Mouse (Mus musculus) embryonic facial prominence, embryonic 14.5 days (tissue): ENCODE results near the gene Hebp1. TPM values are rescaled to one million over a fixed set of nuclear protein-coding genes. Genes with fewer than 3 reads are reported as not detected.
A peak's percentile ranks its signal among the peaks of the same experiment; 100 is the strongest.

Experiments used
- ATAC-seq: fragments of 200-750 bp; cut with Nextera tagmentation; 2 replicates; pipeline ENCODE4 v1.8.0; 2017; ENCODE audit warnings: low read depth, moderate number of reproducible peaks, moderate TSS enrichment
- DNase-seq: peaks from one replicate; pipeline ENCODE4 v3.0.0-alpha.2; 2015; ENCODE audit warnings: low spot score
- H3K27ac ChIP-seq: fragments of 300-500 bp; sonication (generic); replicated peaks from 2 replicates; pipeline ENCODE4 v1.5.1; 2014; ENCODE audit warnings: low read depth, mild to moderate bottlenecking, low read length, moderate library complexity
- H3K27me3 ChIP-seq: fragments of 300-500 bp; sonication (generic); replicated peaks from 2 replicates; pipeline ENCODE4 v1.6.1; 2014; ENCODE audit warnings: low read length; ENCODE audit not compliant: control insufficient read depth, insufficient read depth
- H3K36me3 ChIP-seq: fragments of 300-500 bp; sonication (generic); 2 replicates; pipeline ENCODE4 v1.6.1; 2014; ENCODE audit warnings: low read length, mixed read lengths; ENCODE audit not compliant: control insufficient read depth, insufficient read depth
- H3K4me1 ChIP-seq: fragments of 300-500 bp; sonication (generic); 2 replicates; pipeline ENCODE4 v1.6.1; 2014; ENCODE audit warnings: antibody characterized with exemption, low read length; ENCODE audit not compliant: control insufficient read depth, insufficient read depth
- H3K4me2 ChIP-seq: fragments of 300-500 bp; sonication (generic); 2 replicates; pipeline ENCODE4 v1.6.1; 2014; ENCODE audit warnings: low read depth, mild to moderate bottlenecking, low read length, moderate library complexity, mixed read lengths
- H3K4me3 ChIP-seq: fragments of 300-500 bp; sonication (generic); 2 replicates; pipeline ENCODE4 v1.5.1; 2014; ENCODE audit warnings: low read depth, mild to moderate bottlenecking, low read length
- H3K9ac ChIP-seq: fragments of 300-500 bp; sonication (generic); 2 replicates; pipeline ENCODE4 v1.6.1; 2014; ENCODE audit warnings: low read depth, mild to moderate bottlenecking, low read length, moderate library complexity, mixed read lengths
- H3K9me3 ChIP-seq: fragments of 300-500 bp; sonication (generic); 2 replicates; pipeline ENCODE4 v1.6.1; 2016; ENCODE audit warnings: low read length; ENCODE audit not compliant: control insufficient read depth
- WGBS: fragments of 180-500 bp; shearing (Covaris S2); extraction: QIAGEN DNeasy Blood & Tissue Kit; methylation state at CpG from one replicate; pipeline ENCODE4 v1.1.7; 2014; 5-methylcytosine and 5-hydroxymethylcytosine counted together
- polyA plus RNA-seq: library from polyadenylated mRNA; unstranded; fragments of >200 nt; fragmentation: Nextera tagmentation; extraction: Ambion mirVana; gene quantifications from 2 replicates; pipeline ENCODE4 v1.2.1, GENCODE M21; 2014

Hebp1 gene
- polyA plus RNA-seq, 1 experiment from 2014 or later = 7.4 TPM

DNA sequence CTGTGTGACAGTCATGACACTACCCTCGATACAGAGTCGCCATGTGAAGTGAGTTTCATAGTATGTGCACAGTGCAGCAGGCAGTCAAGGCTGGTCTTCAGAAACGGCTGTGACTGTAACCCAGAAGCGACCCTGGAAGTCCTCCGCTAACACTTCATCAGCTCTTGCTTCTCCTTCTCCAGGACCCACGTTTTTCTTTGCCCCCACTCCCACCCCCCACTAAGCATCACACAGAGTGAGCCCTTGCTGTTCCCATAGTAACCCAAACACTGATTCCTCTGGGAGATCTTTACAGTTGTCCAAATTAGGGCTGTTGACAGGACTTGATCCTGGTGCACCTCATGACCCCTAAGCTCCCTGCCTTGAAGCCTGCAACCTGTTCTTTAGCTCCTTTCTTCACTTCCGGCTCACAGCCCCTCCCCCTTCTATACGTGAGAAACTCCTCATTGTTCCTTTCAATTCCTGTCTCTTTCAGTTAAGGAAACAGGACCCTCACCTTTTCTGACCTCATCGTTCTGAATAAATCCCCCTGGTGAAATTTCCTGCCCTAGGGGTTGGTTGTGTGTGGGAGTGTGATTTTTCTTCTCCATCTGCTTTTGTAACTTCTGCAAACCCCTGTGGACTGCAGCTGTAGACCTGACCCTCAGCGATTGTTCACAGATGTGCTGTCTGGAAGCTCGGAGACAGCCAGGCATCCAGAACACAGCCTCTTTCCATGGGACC lies 61.2 kb downstream of the Hebp1 start:
- Histone ChIP-seq H3K27ac (0 out of 2 replicates have a peak overlapping the region, but pooled peaks have one; percentile 28), H3K4me2 (no peak overlapping the region), H3K4me1 (peaks cover 10% of the 10 kb centered on the region), H3K9me3 (no peaks in the 10 kb centered on the region), H3K4me3 (no peak overlapping the region), H3K9ac (no peak overlapping the region), H3K36me3 (no peaks in the 10 kb centered on the region), H3K27me3 (no peaks in the 10 kb centered on the region)
- WGBS = 21% methylated on average over 11 of the region's 11 CpGs
- peak; percentile 64 for DNase-seq
- ATAC-seq = peak; percentile 73

- DNase-seq (no peak), ATAC-seq (no peak)
- Histone ChIP-seq H3K27ac (no peak overlapping the region), H3K9me3 (no peaks in the 10 kb centered on the region), H3K27me3 (no peaks in the 10 kb centered on the region), H3K9ac (no peak overlapping the region), H3K4me2 (no peak overlapping the region), H3K4me3 (no peak overlapping the region), H3K4me1 (peaks cover 7% of the 10 kb centered on the region), H3K36me3 (no peaks in the 10 kb centered on the region)
- WGBS = 65% methylated on average over 4 of the region's 4 CpGs
These were observed 62.1 kb downstream of the Hebp1 start for GRCm38 (mm10) chr6:135135735-135136134.

GRCm38 (mm10) chr6:135133486-135133885 lies 64.3 kb downstream of the Hebp1 start:
- Histone ChIP-seq H3K4me3 (no peak overlapping the region), H3K4me1 (peaks cover 7% of the 10 kb centered on the region), H3K9ac (no peak overlapping the region), H3K27me3 (no peaks in the 10 kb centered on the region), H3K36me3 (no peaks in the 10 kb centered on the region), H3K9me3 (no peaks in the 10 kb centered on the region), H3K27ac (no peak overlapping the region), H3K4me2 (no peak overlapping the region)
- no peak for ATAC-seq
- WGBS = 90% methylated on average over 9 of the region's 9 CpGs
- DNase-seq = no peak

- Histone ChIP-seq H3K9ac (no peak overlapping the region), H3K27ac (no peak overlapping the region), H3K36me3 (no peaks in the 10 kb centered on the region), H3K4me2 (no peak overlapping the region), H3K9me3 (no peaks in the 10 kb centered on the region), H3K27me3 (no peaks in the 10 kb centered on the region), H3K4me1 (peaks cover 7% of the 10 kb centered on the region), H3K4me3 (no peak overlapping the region)
- 83% methylated on average over 7 of the region's 7 CpGs for whole genome bisulfite sequencing
- no peak for ATAC-seq
- no peak for DNase-seq
These were observed 64.7 kb downstream of the Hebp1 start for GRCm38 (mm10) chr6:135133086-135133485.

GRCm38 (mm10) chr6:135124755-135125380 lies 73.0 kb downstream of the Hebp1 start:
- WGBS = 64% methylated on average over 5 of the region's 5 CpGs
- DNase-seq (no peak), ATAC-seq (no peak)
- H3K4me2 ChIP-seq = no peak overlapping the region
- H3K4me1 ChIP-seq = no peaks in the 10 kb centered on the region
- H3K27ac ChIP-seq = no peak overlapping the region
- no peak overlapping the region for H3K9ac ChIP-seq
- H3K27me3 ChIP-seq = no peaks in the 10 kb centered on the region
- H3K9me3 ChIP-seq = no peaks in the 10 kb centered on the region
- H3K36me3 ChIP-seq = no peaks in the 10 kb centered on the region
- H3K4me3 ChIP-seq = no peak overlapping the region

DNA sequence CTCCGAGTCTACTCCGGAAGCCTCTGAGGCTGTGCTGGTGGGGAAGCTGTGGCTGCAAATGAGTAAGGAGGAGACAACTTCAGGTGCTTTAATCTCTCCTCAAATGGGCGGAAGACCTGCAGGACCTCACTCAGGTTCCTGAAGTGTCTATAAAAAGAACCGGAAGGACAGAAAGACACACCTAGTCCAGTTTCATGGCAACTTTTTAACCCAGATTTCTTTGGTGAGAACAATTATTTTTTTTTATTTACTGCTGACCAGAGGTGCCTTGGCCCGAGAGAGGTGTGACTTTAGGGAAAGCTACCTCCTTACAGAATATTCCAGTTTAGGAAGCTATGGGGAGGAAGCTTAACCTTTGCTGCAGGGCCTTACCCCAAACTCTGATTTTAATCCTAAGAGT lies 79.6 kb downstream of the Hebp1 start, which contains the start of gene Gprc5d:
Gene Gprc5d (minus strand): TSS at position 101 of the 400 bp plus-strand sequence.
- Histone ChIP-seq H3K4me3 (no peak within 1 kb of the TSS), H3K4me2 (no peak within 1 kb of the TSS), H3K9ac (no peak within 1 kb of the TSS), H3K36me3 (no peaks in the 10 kb centered on the region), H3K4me1 (no peaks in the 10 kb centered on the region), H3K27ac (no peak within 1 kb of the TSS), H3K27me3 (no peaks in the 10 kb centered on the region), H3K9me3 (no peaks in the 10 kb centered on the region)
- 94% methylated on average over 5 of the region's 5 CpGs for WGBS
- DNase-seq (no peak), ATAC-seq (no peak)

DNA sequence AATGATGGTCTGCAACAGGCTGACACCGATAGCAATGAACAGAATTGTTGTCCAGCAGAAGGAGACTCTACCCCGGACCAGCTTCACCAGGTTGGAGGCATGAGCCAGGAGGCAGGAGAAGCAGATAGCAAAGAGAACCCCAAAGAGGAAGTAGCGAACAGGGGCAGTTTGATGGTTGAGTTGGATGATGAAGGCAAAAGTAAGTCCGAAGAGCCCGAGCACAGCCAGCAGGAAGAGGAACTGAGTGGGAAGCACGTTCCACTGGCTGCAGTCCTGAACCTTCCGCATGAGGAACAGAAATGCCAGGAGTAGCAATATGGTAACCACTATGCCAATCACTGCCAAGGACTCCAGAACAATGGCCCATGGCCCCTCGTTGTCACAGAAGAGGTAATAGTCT lies 81.3 kb downstream of the Hebp1 start:
- DNase-seq (no peak), ATAC-seq (no peak)
- Histone ChIP-seq H3K27me3 (no peaks in the 10 kb centered on the region), H3K4me3 (no peak overlapping the region), H3K36me3 (no peaks in the 10 kb centered on the region), H3K4me2 (no peak overlapping the region), H3K9me3 (no peaks in the 10 kb centered on the region), H3K27ac (no peak overlapping the region), H3K4me1 (no peaks in the 10 kb centered on the region), H3K9ac (no peak overlapping the region)
- 91% methylated on average over 8 of the region's 8 CpGs for WGBS

DNA sequence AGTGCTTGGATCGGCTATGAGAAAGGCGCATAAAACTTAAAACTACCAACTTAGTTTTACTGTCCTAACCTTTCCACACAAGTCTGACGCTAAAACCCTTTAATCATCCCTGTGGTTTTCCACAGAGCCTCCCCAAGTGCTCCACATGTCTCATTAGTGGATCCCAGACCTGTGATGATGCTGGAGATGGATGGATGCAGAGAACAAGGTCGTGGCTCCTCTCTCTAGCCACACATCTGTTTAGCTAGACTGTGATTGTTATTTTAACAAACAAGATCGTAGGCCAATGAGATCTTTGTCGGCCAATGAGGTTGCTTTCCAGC lies 84.7 kb downstream of the Hebp1 start:
- H3K4me1 ChIP-seq = no peaks in the 10 kb centered on the region
- DNase-seq (peak; percentile 37), ATAC-seq (no peak)
- H3K36me3 ChIP-seq = no peaks in the 10 kb centered on the region
- H3K4me2 ChIP-seq = no peak overlapping the region
- H3K9ac ChIP-seq = no peak overlapping the region
- no peaks in the 10 kb centered on the region for H3K9me3 ChIP-seq
- 25% methylated on average over 6 of the region's 6 CpGs for WGBS
- H3K4me3 ChIP-seq = no peak overlapping the region
- no peak overlapping the region for H3K27ac ChIP-seq
- H3K27me3 ChIP-seq = no peaks in the 10 kb centered on the region
